Mouse (Mus musculus) macrophage (primary cell): ENCODE data around the gene Cyb5rl. TPM values are rescaled to one million over a fixed set of nuclear protein-coding genes. Genes with fewer than 3 reads are reported as not detected.

Experiments
- H3K27ac ChIP-seq: fragments of 350-480 bp; formaldehyde crosslinking; 2 replicates; pipeline ENCODE4 v1.9.0; 2021
- H3K36me3 ChIP-seq: fragments of 350-480 bp; formaldehyde crosslinking; 2 replicates; pipeline ENCODE4 v1.9.0; 2021; ENCODE audit errors: inconsistent target
- H3K4me3 ChIP-seq: fragments of 350-480 bp; formaldehyde crosslinking; 2 replicates; pipeline ENCODE4 v1.9.0; 2021; ENCODE audit errors: inconsistent target
- H3K79me2 ChIP-seq: fragments of 350-480 bp; formaldehyde crosslinking; 2 replicates; pipeline ENCODE4 v1.9.0; 2021; ENCODE audit errors: inconsistent target
- whole genome bisulfite sequencing: methylation state at CpG from one replicate; pipeline ENCODE4 v1.1.7; 2026; ENCODE audit warnings: inconsistent platforms; ENCODE audit not compliant: missing documents; 5-methylcytosine and 5-hydroxymethylcytosine counted together
- polyA plus RNA-seq: library from polyadenylated mRNA; stranded (reverse); fragments of 250-400 nt; gene quantifications from 3 replicates; pipeline ENCODE4 v1.2.4, GENCODE M21; 2018; ENCODE audit warnings: inconsistent platforms

Gene Cyb5rl
- polyA plus RNA-seq, 1 experiment from 2014 or later: 2.2 TPM

DNA sequence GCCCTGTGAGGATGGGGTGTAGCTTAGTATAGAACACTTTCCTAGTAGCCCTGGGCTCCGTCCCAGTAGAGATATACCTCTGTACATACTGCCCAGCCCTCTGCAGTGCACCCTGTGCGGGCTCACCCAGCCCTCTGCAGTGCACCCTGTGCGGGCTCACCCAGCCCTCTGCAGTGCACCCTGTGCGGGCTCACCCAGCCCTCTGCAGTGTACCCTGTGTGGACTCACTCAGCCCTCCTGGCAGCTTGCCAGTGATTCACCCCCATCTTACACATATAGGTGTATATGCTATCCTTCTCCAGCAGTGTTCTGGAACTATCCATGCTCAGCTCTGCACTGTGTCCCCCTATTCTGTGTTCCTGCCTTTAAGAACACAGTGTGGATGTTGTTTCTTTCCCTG lies 12.1 kb downstream of the Cyb5rl start:
- WGBS: 96% methylated on average over 4 of the region's 4 CpGs
- Histone ChIP-seq H3K79me2 (no peaks in the 10 kb centered on the region), H3K27ac (no peak overlapping the region), H3K4me3 (no peak overlapping the region), H3K36me3 (no peaks in the 10 kb centered on the region)

DNA sequence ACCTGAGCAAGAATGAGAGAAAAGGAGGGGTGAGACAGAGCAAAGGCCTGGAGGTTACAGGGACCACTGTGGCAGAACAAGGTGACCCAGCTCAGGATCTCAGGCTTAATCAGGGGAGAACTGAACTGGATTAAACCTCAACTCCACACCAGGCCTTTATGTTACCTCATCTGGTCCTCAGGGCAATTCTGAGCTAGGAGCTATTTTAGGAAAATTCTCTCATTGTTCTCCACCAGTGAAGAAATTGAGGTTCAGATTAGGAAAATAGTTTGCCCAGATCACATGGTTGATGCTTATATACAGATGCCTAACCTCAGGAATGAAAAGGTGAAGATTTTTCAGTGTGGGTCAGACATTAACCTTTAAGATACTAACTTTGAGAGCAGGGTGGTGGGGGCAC lies 12.9 kb downstream of the Cyb5rl start:
- H3K4me3 ChIP-seq: no peak overlapping the region
- no peaks in the 10 kb centered on the region for H3K79me2 ChIP-seq
- no peaks in the 10 kb centered on the region for H3K36me3 ChIP-seq
- H3K27ac ChIP-seq: no peak overlapping the region

DNA sequence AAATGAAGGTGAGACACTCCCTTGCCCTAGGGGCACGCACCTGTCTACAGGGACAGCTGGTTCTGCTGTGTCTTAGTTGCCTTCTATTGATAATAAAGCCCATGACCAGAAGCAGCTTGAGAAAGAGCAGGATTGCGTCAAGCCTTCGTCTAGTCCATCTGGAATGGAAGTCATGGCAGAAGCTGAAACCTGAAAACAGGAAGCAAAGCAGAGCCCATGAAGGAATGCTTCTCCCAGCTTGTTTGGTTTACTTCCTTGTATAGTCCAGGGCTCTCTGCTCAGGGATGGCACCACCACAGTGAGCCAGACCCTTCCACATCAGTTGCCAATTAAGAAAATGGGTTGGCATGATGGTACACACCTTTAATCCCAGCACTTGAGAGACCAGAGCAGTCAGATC lies 15.4 kb downstream of the Cyb5rl start:
- Histone ChIP-seq H3K36me3 (no peaks in the 10 kb centered on the region), H3K27ac (no peak overlapping the region)

DNA sequence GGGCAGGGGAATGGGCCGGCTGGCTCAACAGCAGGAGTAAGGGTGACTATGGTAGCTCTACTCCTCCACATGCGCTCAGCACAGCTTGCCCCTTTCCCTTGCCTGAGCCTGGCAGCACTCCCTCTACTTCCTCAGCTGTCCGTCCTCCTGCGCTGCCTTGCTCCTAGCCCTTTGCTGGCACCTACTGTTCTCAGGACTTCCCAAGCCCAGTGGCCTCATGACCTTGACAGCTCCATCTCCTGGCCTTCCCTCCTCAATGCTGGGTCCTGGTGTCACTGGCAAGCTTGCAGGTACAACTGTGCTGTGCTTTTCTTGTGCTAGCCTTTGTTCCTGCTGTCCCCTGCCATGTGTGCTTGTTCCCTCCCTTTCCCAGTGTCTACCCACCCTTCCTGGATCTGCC lies 16.3 kb downstream of the Cyb5rl start:
- H3K36me3 ChIP-seq: no peaks in the 10 kb centered on the region
- WGBS: 96% methylated on average over 4 of the region's 4 CpGs
- no peaks in the 10 kb centered on the region for H3K79me2 ChIP-seq
- no peak overlapping the region for H3K27ac ChIP-seq
- H3K4me3 ChIP-seq: no peak overlapping the region

More for the DNA sequence above, 15.4 kb downstream of the Cyb5rl start:
- no peak overlapping the region for H3K4me3 ChIP-seq
- 35% methylated on average over 3 of the region's 3 CpGs for WGBS
- no peaks in the 10 kb centered on the region for H3K79me2 ChIP-seq

DNA sequence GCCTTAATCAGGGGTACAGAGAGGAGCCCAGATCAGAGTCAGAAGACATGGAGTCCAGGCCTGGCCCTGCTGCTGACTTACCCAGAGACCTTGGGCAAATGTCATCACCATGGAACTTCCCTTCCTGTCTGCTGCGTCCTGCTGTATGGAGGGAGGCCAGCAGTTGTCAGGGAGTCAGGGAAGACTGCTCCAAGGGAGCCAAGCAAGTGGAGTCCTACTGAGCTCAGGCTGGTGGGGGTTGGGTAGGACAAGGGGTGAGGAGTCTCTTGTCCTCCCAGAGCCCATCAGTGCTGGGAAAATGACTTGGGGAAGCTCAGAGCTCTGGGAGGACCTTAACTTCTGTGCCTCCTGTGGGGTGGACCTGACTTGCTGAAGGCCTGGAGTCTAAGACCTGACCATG lies 17.6 kb downstream of the Cyb5rl start:
- Histone ChIP-seq H3K36me3 (no peaks in the 10 kb centered on the region), H3K79me2 (no peaks in the 10 kb centered on the region), H3K4me3 (no peak overlapping the region), H3K27ac (no peak overlapping the region)
- WGBS: 63% methylated on average over 1 of the region's 1 CpGs

DNA sequence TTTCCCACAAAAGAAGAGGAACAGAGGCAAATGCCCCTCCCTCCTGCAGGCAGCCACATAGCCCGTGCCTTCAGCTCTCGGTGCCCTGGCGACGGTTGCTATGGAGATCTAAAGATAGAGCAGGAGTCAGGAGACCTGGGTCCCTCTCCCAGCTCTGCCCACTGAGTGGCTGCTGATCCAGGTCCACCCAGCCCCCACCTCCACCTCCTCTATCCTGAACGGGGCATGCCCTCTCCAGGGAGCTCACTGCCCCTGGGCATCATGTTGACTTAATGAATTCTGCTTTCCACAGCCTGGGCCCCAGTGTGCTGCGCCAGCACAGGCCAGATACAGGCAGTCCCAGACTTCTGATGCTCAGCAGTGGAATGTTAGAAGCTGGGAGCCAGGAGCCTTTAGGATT lies 18.1 kb downstream of the Cyb5rl start:
- Histone ChIP-seq H3K36me3 (no peaks in the 10 kb centered on the region), H3K4me3 (no peak overlapping the region), H3K79me2 (no peaks in the 10 kb centered on the region), H3K27ac (no peak overlapping the region)
- WGBS: 80% methylated on average over 6 of the region's 6 CpGs

DNA sequence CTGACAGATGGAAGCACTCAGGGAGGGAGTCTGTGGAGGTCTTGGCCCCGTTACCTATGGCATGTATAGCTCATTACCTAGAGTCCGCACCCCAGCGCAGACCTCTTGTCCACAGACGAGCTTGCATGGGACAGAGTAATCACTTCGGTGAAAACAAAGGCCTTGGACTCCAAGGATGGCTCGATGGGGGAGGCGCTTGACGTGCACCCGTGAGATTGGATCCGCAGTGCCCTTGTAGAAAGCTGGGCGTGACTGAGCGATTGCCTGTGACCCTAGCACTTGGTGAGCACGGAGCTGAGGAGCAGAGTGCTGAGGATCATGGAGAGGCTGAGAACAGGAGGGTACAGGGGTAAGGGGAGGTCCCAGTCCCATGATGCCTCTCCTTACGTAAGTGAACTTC lies 24.9 kb downstream of the Cyb5rl start:
- no peak overlapping the region for H3K27ac ChIP-seq
- H3K4me3 ChIP-seq: no peak overlapping the region
- 92% methylated on average over 14 of the region's 14 CpGs for WGBS
- no peaks in the 10 kb centered on the region for H3K36me3 ChIP-seq
- no peaks in the 10 kb centered on the region for H3K79me2 ChIP-seq

DNA sequence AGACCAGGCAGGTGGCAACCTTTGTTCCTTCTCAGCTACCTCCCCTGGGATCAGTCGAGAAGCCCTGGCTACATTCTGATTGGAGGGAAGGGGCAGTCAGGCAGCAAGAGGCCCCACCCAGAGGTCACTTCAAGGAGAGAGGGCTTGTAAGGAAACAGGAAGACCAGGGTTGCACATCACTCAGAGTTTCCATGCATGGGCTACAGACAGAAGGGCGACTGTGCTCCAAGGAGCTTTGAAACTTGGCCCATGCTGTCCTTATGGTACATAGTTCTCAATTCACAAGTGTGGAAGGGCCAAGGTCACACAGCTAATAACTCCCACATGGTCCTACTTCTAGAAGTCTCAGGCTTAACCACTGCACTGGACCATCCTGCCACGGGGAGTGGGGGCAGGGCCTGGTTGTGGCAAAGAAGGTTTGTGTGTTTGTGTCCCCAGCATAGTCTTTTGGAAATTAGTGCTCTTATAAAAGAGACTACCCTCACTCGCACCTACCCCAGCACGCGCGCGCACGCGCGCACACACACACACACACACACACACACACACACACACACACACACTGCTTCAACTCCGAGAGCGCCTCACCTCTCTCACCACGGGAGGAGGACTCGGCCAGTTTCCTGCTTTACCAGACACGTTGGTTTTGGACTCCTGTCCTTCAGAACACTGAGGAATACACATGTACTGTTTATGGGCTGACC lies 27.8 kb downstream of the Cyb5rl start:
- no peak overlapping the region for H3K4me3 ChIP-seq
- no peaks in the 10 kb centered on the region for H3K36me3 ChIP-seq
- no peaks in the 10 kb centered on the region for H3K79me2 ChIP-seq
- H3K27ac ChIP-seq: no peak overlapping the region
- 69% methylated on average over 9 of the region's 16 CpGs for WGBS

DNA sequence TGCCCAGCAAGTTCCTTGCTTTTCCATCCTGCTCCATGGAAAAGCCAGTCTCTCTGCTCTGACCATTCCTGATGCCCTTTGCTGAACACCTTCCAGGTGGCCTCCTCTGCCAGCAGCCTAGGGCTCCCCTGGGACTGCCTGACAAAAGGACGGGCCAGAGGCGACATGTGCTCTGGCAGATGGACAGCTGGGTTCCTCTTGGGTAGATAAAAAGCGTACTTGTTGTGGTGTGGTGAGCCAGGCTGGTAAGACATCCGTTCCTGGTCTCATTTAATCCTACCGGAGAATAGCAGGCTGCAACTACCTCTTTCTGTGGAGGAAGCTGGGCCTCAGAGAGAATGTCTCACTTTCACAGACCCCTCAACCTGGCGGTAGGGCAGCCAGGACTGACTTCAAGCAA lies 29.3 kb downstream of the Cyb5rl start:
- Histone ChIP-seq H3K27ac (no peak overlapping the region), H3K4me3 (no peak overlapping the region), H3K79me2 (no peaks in the 10 kb centered on the region), H3K36me3 (no peaks in the 10 kb centered on the region)
- WGBS: 21% methylated on average over 6 of the region's 6 CpGs

DNA sequence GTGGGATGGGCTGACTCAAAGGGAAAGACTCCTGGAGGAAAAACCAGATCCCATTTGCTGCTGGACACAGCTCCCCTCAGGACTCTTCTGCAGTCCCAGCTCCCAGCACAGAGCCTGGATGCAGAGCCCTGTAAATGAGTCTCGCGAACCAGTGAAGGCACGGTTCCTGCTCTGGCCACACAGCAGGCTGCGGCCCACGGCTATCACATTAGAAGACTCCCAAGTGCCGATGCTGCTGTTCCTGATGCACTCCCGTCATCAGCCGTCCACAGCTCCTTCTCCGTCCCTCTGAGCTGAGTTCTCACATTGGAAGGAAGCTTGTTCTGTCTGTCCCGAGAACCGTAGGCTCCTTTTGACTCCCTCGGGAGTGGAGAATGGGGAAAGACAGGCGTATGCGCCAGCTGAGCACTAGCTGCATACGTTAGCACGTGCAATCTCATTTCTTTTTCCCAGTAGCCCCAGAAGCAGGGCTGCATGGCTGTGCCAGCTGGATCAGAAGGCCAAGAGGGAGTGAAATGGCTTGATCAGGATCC lies 30.1 kb downstream of the Cyb5rl start, which contains the start of gene Cdcp2:
TSS of gene Cdcp2 (plus strand) at position 51 of the 533 bp plus-strand sequence.
- WGBS: 95% methylated on average over 16 of the region's 16 CpGs
- Histone ChIP-seq H3K79me2 (no peaks in the 10 kb centered on the region), H3K4me3 (no peak within 1 kb of the TSS), H3K36me3 (no peaks in the 10 kb centered on the region), H3K27ac (no peak within 1 kb of the TSS)

DNA sequence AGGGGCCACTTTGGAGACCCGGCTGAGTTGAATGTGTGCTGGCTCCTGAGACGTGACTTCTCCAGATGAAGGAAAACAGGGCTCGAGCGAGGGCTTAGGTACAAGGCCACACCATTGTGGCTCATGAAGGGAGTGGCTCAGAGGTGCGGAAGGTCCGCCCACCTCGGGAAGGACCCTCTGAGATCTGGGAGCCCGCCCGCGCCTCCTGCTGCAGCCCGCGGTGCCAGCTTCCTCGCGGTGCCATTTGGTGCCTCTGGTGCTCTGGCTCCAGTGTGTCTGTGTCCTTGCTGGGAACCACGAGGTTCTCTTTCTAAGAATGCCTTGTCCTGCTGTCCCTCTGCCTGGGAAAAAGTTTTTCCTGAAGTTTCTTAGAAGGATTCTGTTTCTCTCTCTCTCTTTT lies 31.1 kb downstream of the Cyb5rl start:
- 72% methylated on average over 15 of the region's 15 CpGs for WGBS
- Histone ChIP-seq H3K27ac (no peak overlapping the region), H3K4me3 (no peak overlapping the region), H3K36me3 (no peaks in the 10 kb centered on the region), H3K79me2 (no peaks in the 10 kb centered on the region)

DNA sequence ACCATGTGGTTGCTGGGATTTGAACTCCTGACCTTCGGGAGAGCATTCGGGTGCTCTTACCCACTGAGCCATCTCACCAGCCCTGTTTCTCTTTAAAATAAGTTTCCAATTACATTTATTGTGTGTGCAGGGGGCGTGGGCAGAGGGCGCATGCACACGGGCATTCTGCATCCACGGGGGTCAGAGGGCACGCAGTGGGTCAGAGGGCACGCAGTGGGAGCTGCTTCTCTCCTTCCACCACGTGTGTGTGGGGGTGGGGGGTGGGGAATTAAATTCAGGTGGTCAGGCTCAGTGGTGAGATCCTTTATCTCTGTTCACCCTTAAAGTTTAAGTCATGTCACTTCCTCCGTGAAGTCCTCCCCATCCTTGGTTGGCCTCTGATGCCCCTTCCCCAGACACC lies 31.6 kb downstream of the Cyb5rl start:
- WGBS: 92% methylated on average over 7 of the region's 10 CpGs
- Histone ChIP-seq H3K79me2 (no peaks in the 10 kb centered on the region), H3K27ac (no peak overlapping the region), H3K36me3 (no peaks in the 10 kb centered on the region), H3K4me3 (no peak overlapping the region)

DNA sequence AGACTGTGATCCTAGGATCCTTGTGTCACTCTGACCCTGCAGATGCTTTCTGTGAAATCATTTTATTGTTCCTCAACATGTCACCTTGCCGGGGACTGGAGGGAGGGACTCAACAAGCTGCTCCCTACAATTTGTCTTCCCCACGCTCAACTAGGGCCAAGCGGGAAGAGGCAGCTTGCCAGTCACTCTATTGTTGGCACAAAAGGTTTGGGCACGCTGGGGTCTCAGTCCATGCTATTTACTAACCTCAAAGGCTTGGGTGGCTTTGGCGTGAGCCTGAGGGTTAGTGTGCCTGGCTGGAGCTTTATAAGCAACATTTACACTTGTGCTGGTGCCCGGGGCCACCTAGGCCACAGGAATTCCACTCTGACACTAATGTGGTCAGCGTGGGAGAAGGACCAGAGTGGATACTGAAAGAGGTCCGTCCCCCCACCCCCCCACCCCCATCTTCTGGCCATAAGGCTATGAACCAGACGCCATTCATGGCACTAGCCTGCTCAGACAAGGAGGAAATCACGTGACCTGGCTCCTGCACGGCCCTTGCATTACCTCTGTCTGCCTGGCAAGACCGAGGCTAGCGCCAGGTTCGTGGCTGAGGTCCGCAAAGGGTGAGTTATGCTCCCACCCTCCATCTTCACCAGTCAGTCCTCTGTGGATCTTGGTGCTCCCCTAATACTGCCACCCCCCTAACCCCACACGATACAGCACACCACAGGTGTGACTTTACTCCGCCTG lies 32.2 kb downstream of the Cyb5rl start:
- Histone ChIP-seq H3K79me2 (no peaks in the 10 kb centered on the region), H3K4me3 (no peak overlapping the region), H3K27ac (no peak overlapping the region), H3K36me3 (no peaks in the 10 kb centered on the region)
- 66% methylated on average over 17 of the region's 17 CpGs for WGBS

DNA sequence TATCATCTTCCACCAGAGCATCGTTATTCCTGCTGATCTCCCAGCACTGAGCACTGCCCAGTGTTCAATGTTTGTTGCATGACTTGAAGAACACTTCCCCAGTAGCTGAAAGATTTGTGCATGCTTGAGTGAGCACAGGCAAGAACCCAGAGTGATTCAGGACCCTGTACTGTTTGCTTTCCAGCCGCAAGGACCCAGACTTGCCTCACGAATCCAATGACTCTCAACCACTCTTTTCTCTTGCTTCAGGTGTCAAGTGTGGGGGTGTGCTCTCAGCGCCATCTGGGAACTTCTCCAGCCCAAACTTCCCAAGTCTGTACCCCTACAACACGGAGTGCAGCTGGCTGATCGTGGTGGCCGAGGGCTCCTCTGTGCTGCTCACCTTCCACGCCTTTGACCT lies 35.4 kb downstream of the Cyb5rl start:
- 89% methylated on average over 8 of the region's 8 CpGs for WGBS
- no peaks in the 10 kb centered on the region for H3K79me2 ChIP-seq
- no peaks in the 10 kb centered on the region for H3K36me3 ChIP-seq
- no peak overlapping the region for H3K27ac ChIP-seq
- H3K4me3 ChIP-seq: no peak overlapping the region

DNA sequence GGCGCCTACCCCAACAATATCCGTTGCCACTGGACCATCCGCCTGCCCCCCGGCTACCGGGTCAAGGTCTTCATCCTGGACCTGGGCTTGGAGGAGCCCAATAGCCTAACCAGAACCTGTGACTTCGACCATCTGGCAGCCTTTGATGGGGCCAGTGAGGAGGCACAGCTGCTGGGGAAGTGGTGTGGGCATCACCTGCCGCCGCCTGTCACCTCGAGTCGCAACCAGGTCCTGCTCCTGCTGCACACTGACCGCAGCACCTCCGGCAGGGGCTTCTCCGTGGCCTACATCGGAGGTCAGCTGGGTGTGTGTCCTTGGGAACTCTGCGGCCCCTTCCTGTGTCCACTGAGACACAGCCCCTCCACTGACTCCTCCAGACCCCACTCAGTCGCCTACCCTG lies 40.0 kb downstream of the Cyb5rl start:
- no peaks in the 10 kb centered on the region for H3K36me3 ChIP-seq
- 90% methylated on average over 14 of the region's 16 CpGs for WGBS
- no peak overlapping the region for H3K27ac ChIP-seq
- H3K79me2 ChIP-seq: no peaks in the 10 kb centered on the region
- no peak overlapping the region for H3K4me3 ChIP-seq
